Mouse (Mus musculus): ENCODE data around the gene Ajap1. TPM values are rescaled to one million over a fixed set of nuclear protein-coding genes. Genes with fewer than 3 reads are reported as not detected.

Gene Ajap1
- polyA plus RNA-seq, 1 experiment from 2014 or later = 0.49 TPM

GRCm38 (mm10) chr4:153335301-153335799 lies 147.3 kb downstream of the Ajap1 start:
- no peak overlapping the region for H3K4me2 ChIP-seq
- H3K27ac ChIP-seq = no peak overlapping the region
- H3K27me3 ChIP-seq (replicated peaks) = no peaks in the 10 kb centered on the region
- peaks cover 9% of the 10 kb centered on the region; the same call in 1 of the 2 replicates for H3K9me3 ChIP-seq (replicated peaks)
- no peaks in the 10 kb centered on the region for H3K36me3 ChIP-seq
- no peak overlapping the region for H3K4me3 ChIP-seq
- no peaks in the 10 kb centered on the region for H3K4me1 ChIP-seq
- WGBS (ENCODE audit: insufficient replicate concordance) = 69% methylated on average over 15 of the region's 15 CpGs
- H3K9ac ChIP-seq = no peak overlapping the region
- no peak for ATAC-seq

GRCm38 (mm10) chr4:153327809-153328208 lies 154.8 kb downstream of the Ajap1 start:
- Histone ChIP-seq H3K4me2 (no peak overlapping the region), H3K4me3 (no peak overlapping the region), H3K27ac (no peak overlapping the region), H3K27me3 (replicated peaks) (no peaks in the 10 kb centered on the region), H3K9ac (no peak overlapping the region), H3K36me3 (no peaks in the 10 kb centered on the region), H3K4me1 (no peaks in the 10 kb centered on the region), H3K9me3 (replicated peaks) (no peaks in the 10 kb centered on the region)
- ATAC-seq = no peak
- 73% methylated on average over 10 of the region's 10 CpGs for WGBS (ENCODE audit: insufficient replicate concordance)

Data from liver, embryonic 12.5 days (tissue).